Mouse (Mus musculus) left cerebral cortex, postnatal 4 days (tissue): ENCODE results near the gene Dvl2. TPM values are rescaled to one million over a fixed set of nuclear protein-coding genes. Genes with fewer than 3 reads are reported as not detected.

Source experiments
- DNase-seq: peaks from one replicate; pipeline ENCODE4 v3.0.0-alpha.2; 2022
- intact Hi-C: fragments of 180-260 bp; cut with DNase I; formaldehyde crosslinking; loops from one replicate; pipeline ENCODE4 v1.15.1; 2025
- total RNA-seq, 2 experiments: library from RNA; stranded (reverse); gene quantifications; 2 replicates each; pipeline ENCODE4 v1.2.3; 2021

The Dvl2 gene
- total RNA-seq, 2 experiments from 2014 or later, result 38.8 to 40.1 TPM

DNA sequence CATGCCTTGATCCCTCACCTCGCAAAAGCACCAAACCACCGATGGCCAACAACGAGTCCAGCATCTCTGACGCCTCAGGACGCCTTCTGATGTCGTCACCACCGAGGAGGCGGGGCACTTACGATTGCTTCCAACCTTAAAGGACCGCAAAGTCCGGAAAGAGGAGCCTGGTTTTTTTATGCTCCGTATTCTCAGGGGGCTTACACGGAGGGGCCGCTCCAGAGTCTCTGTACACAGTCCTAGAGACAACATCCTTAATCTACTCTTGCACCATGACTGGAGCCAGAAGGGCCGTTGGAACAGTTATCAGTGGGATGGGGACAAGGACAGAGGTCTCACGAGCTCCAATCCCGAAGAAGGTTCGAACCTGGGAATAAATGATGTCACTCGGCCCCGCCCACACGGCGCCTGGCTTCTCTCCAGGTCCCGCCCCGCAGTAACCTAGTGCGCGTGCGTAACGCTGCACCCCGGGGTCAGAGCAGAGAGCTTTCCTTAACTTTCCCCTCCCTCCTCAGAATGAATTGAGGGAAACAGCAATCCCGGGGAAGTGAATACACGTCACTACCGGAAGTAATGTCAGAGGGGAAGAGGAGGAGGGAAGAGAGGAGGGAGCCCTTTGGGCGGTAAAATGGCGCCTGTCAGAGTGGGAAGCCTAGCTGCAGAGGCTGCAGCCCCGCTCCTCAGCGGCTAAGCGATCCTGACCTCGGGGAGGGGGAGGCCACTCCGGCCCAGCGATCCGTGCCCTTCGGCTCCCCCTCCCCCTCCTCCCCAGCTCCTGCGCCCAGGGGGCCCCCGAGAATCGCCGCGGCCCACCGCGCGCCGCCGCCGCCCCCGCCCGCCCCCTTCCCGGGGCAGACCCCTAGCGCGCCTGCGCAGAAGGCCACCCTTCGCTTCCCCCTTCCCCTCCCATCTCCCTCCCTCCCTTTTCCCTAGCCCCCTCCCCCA lies 19.9 kb upstream of the Dvl2 start:
- intact Hi-C loops, result loop anchor here (10.0 kb wide), 1 partner anchor 46 kb away; the partner anchor contains the start of gene Ybx2
- DNase-seq, result peak; percentile 97

DNA sequence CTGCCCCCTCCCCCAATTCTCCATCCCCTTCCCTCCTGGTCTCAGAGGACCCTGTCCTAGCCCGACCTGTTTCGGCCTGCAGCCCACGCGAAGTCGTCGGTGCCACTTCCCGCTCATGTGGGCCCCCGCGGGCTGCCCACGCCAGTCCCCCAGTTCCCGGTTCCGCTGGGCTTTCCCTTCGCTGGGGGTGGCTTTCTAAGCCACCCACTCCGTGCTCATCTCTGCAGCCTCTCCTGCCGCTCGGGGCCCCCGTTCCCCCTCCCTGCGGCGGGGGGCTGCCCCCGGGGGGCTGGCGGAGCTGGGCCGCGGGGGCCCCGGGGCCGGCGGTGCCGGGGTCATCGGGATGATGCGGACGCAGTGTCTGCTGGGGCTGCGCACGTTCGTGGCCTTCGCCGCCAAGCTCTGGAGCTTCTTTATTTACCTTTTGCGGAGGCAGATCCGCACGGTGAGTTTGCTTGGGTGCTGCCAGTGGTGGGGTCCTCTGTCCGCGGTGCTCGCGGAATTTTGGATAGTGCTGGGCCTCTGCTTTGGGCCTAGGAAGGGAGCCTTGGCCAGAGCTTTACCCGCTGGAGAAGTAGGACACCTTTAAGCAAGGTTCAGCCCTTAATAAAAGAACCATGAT lies 19.1 kb upstream of the Dvl2 start, which contains the start of gene Ctdnep1:
Gene Ctdnep1, plus strand, starts transcription at position 16 of the 622 bp plus-strand sequence.
- intact Hi-C loops, result loop anchor here (10.0 kb wide), 1 partner anchor 46 kb away; the partner anchor contains the start of gene Ybx2

GRCm38 (mm10) chr11:69982225-69982624 lies 18.2 kb upstream of the Dvl2 start, which contains the start of gene Elp5:
Gene Elp5, minus strand, starts transcription at chr11:69982517.
- intact Hi-C loops, result loop anchor here (10.0 kb wide), 1 partner anchor 47 kb away; the partner anchor contains the start of gene Ybx2
- DNase-seq, result no peak

More for the DNA sequence above, 19.1 kb upstream of the Dvl2 start, which contains the start of gene Ctdnep1:
- DNase-seq, result no peak

DNA sequence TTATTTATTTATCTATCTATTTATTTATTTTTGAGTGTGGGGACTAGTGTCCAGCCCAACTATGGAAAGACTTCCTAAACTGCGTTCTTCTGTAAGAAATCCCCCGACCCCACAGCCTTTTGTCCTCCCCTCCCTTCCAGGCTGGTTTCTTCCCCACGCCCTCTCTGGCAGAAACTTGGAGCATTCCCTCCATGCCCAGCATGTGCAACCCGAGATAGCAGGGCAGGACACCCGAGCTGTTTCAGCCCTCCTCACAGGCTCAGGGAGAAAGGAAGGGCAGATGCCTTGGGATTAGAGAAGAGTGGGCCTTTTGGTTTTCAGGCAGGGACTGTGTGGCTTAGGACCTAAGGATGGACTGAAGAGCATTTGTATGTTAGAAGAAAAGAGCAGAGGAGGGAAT lies 17.5 kb upstream of the Dvl2 start:
- intact Hi-C loops, result loop anchor here (10.0 kb wide), 1 partner anchor 48 kb away; the partner anchor contains the start of gene Ybx2

GRCm38 (mm10) chr11:69983377-69983776 lies 17.0 kb upstream of the Dvl2 start:
- intact Hi-C loops, result loop anchor here (10.0 kb wide), 1 partner anchor 49 kb away; the partner anchor contains the start of gene Ybx2

More for the DNA sequence above, 17.5 kb upstream of the Dvl2 start:
- DNase-seq, result no peak

GRCm38 (mm10) chr11:69984431-69984830 lies 16.0 kb upstream of the Dvl2 start:
- DNase-seq, result no peak
- intact Hi-C loops, result loop anchor here (10.0 kb wide), 1 partner anchor 50 kb away; the partner anchor contains the start of gene Ybx2

More at GRCm38 (mm10) chr11:69983377-69983776, 17.0 kb upstream of the Dvl2 start:
- no peak for DNase-seq

- intact Hi-C loops, result loop anchor here (10.0 kb wide), 1 partner anchor 55 kb away; the partner anchor contains the start of gene Ybx2
- no peak for DNase-seq
These were observed 10.4 kb upstream of the Dvl2 start for GRCm38 (mm10) chr11:69989949-69990348.

- intact Hi-C loops, result no loop called here
These were observed 9.3 kb upstream of the Dvl2 start, which contains the start of gene Gabarap for GRCm38 (mm10) chr11:69990850-69991691. Gene Gabarap, plus strand, starts transcription at chr11:69991143.

DNA sequence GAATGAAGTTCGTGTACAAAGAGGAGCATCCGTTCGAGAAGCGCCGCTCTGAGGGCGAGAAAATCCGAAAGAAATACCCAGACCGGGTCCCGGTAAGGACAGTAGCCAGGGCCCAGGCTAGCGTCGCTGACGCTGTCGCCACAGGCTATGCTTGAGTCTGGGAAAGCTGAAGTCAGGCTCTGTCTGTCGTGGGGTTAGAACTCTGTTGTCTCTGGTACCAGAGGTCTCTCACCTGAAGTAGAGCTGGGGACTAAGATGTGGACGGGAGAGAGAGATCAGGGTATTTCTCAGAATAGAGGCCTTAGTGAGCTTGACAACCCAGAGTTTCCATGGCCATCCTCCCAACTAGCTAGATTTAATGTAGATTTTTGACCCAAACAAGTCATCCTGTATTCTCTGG lies 8.7 kb upstream of the Dvl2 start:
- intact Hi-C loops, result no loop called here

More at GRCm38 (mm10) chr11:69990850-69991691, 9.3 kb upstream of the Dvl2 start, which contains the start of gene Gabarap:
- peak; percentile 97 for DNase-seq

DNA sequence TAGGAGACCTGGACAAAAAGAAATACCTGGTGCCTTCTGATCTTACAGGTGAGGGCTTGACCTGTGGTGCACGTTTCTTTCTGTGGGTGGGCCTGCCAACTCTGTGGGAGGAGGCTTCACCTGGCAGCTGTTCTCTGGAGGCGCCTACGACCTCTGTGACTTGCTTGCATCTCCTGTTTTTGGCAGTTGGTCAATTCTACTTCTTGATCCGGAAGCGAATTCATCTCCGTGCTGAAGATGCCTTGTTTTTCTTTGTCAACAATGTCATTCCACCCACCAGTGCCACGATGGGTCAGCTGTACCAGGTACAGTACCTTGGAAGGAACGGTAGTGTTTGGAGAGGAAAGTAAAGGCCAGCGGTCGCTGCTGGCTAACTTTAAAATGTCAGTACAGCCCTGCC lies 8.0 kb upstream of the Dvl2 start:
- DNase-seq, result no peak
- intact Hi-C loops, result no loop called here

More for the DNA sequence above, 8.7 kb upstream of the Dvl2 start:
- DNase-seq, result no peak

DNA sequence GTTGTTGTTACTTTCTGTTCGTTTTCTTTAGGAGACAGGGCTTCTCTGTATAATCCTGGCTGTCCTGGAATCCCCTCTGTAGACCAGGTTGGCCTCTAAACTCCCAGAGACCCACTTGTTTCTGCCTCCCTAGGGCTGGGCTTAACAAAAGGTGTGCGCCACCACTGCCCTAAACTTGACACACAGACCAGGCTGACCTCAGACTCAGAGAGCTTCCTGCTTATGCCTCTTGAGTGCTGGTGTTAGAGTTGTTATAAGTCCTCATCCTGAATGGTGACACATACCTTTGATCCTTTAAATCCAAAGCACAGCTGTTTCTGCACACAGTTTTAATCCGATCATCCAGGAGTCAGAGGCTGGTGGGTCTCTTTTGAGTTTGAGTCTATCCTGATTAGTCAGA lies 7.5 kb upstream of the Dvl2 start:
- intact Hi-C loops, result no loop called here
- DNase-seq, result no peak

GRCm38 (mm10) chr11:69994401-69995090 lies 5.8 kb upstream of the Dvl2 start:
- DNase-seq, result no peak
- intact Hi-C loops, result no loop called here

DNA sequence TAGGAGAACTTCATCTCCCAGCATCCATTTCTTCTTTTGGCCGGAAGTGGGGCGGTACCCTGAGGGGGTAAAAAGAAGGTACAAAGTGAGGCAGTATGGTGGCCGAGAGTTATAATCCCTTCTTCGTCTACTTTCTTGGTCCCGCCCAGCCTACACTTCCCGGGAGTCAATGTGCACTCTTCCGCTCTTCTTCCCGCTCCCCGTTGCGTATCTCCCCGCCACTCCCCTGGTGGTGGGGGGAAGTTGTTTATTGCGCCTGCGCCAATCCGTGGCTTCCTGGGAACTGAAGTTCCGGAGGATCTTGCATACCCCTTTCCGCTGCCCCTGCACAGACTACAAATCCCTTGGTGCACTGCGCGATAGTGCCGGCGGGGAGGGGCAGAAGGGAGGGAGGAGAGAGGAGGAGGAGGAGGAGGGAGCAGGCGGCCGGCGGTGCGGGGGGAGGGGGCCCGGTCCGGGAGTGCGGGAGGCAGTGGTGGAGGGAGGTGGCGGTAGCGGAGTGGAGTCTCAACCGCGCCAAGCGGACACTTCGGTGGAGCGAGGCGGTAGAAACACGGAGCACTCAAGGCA lies 4.9 kb upstream of the Dvl2 start, which contains the start of gene Phf23:
Gene Phf23, plus strand, starts transcription at position 387 of the 570 bp plus-strand sequence.
- intact Hi-C loops, result no loop called here
- DNase-seq, result peak; percentile 98

DNA sequence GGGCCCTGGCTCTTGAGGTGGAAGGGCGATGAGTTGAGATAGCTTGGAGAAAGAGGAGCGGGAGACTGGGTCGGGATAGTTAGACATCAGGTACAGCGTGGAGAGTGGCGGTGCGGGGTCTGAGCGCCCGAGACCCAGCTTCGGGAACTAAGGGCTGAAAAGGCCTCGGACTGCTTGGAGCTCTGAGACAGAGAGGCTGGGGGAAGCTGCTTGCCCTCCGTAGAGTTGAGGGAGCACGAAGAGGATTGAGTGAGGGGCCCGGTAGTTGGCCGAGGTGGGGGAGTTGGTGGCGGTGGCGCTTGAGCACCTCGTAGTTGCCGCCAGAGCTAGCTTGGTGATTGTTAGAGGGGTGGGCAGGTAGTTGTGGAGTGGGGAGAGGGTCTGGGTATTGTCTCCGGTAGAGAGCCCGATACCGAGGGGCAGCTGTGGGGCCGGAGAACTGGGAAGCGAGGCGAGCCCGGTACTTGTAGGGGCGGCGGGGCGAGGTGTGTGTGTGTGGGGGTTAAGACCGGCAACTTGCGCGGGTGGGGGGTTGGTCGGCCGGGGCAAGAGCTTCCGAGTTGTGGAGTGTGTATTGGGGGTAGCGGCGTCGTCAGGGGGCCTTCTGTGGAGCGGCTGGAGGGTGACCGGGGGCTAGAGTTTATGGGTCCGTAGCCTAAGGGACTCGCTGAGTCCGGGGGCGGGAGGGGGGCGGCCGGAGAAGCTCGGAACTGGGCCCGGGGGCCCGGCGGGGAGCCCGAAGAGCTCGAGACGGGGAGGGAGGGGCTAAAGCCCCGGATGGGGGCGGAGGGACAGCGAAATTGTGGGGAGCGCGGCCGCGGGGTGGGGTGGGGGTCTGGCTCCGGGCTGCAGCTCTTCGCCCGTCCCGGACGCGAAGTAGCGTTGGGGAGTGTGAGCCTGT lies 4.0 kb upstream of the Dvl2 start:
- intact Hi-C loops, result no loop called here
- peak; percentile 78 for DNase-seq

GRCm38 (mm10) chr11:69997070-69997509 lies 3.3 kb upstream of the Dvl2 start:
- intact Hi-C loops, result no loop called here
- DNase-seq, result peak; percentile 87

- no peak for DNase-seq
- intact Hi-C loops, result no loop called here
These were observed 1.6 kb upstream of the Dvl2 start for GRCm38 (mm10) chr11:69998567-69999491.

DNA sequence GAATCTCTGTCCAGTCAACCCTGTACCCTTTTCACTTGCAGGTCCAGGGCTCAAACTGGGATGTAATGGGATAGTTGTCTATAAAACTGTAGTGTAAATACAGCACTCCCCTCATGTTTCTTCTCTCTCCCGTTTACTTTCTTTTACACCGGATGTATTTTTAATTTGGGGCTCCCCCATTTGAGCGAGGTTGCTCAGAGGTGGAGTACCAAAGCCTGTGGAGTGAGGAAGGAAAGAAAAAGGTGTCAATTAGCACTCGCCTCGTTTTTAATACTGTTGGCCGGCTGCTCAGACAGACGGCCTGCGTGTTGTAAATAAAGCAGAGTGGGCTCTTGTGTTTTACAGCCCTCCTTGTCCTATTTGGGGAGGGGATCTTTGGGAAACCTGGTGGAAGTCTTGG lies 729 bp upstream of the Dvl2 start:
- intact Hi-C loops, result no loop called here
- no peak for DNase-seq
